Mouse (Mus musculus) forebrain, postnatal 0 days (tissue): Measurements from ENCODE around the gene Ccdc124. TPM values are rescaled to one million over a fixed set of nuclear protein-coding genes. Genes with fewer than 3 reads are reported as not detected.
"Not testable (repeated sequence)": the region's sequence is repeated elsewhere in the genome, so short reads cannot be mapped to it uniquely, and the experiment has no call there.

Source experiments
- ATAC-seq: fragments of 200-750 bp; cut with Nextera tagmentation; 2 replicates; pipeline ENCODE4 v1.8.0; 2017; ENCODE audit warnings: mild to moderate bottlenecking, moderate library complexity
- DNase-seq: peaks from one replicate; pipeline ENCODE4 v3.0.0-alpha.2; 2015
- H3K27ac ChIP-seq: fragments of 300-500 bp; sonication (generic); 2 replicates; pipeline ENCODE4 v1.5.1; 2014; ENCODE audit warnings: low read depth, mild to moderate bottlenecking, antibody characterized with exemption, low read length, moderate library complexity, mixed read lengths
- H3K27me3 ChIP-seq: fragments of 300-500 bp; sonication (generic); 2 replicates; pipeline ENCODE4 v1.6.1; 2014; ENCODE audit warnings: mild to moderate bottlenecking, low read length, mixed read lengths; ENCODE audit not compliant: insufficient read depth
- H3K36me3 ChIP-seq: fragments of 300-500 bp; sonication (generic); 2 replicates; pipeline ENCODE4 v1.6.1; 2014; ENCODE audit warnings: mild to moderate bottlenecking, moderate library complexity; ENCODE audit not compliant: insufficient read depth
- H3K4me1 ChIP-seq: fragments of 300-500 bp; sonication (generic); 2 replicates; pipeline ENCODE4 v1.6.1; 2014; ENCODE audit warnings: antibody characterized with exemption; ENCODE audit not compliant: insufficient read depth
- H3K4me2 ChIP-seq: fragments of 300-500 bp; sonication (generic); 2 replicates; pipeline ENCODE4 v1.6.1; 2014; ENCODE audit warnings: low read depth, mild to moderate bottlenecking, moderate library complexity
- H3K4me3 ChIP-seq: fragments of 300-500 bp; sonication (generic); 2 replicates; pipeline ENCODE4 v1.5.1; 2014; ENCODE audit warnings: low read depth, low read length, mixed read lengths
- H3K9ac ChIP-seq: fragments of 300-500 bp; sonication (generic); 2 replicates; pipeline ENCODE4 v1.6.1; 2014; ENCODE audit warnings: mild to moderate bottlenecking
- H3K9me3 ChIP-seq: fragments of 300-500 bp; sonication (generic); 2 replicates; pipeline ENCODE4 v1.6.1; 2016; ENCODE audit warnings: low read length
- CTCF ChIP-seq: sonication (generic); IDR thresholded peaks from 2 replicates; pipeline ENCODE4 v1.5.1; 2016; ENCODE audit warnings: antibody characterized with exemption, control low read depth, low read depth
- WGBS: fragments of 180-500 bp; shearing (Covaris S2); extraction: QIAGEN DNeasy Blood & Tissue Kit; methylation state at CpG from one replicate; pipeline ENCODE4 v1.1.7; 2014; 5-methylcytosine and 5-hydroxymethylcytosine counted together
- polyA plus RNA-seq: library from polyadenylated mRNA; unstranded; fragments of >200 nt; fragmentation: Nextera tagmentation; extraction: Ambion mirVana; gene quantifications from 2 replicates; pipeline ENCODE4 v1.2.1, GENCODE M21; 2015
- total RNA-seq: library from RNA; depleted of rRNA; stranded (reverse); fragments of >200 nt; gene quantifications from 2 replicates; pipeline ENCODE4 v1.2.3, GENCODE M21; 2014

The Ccdc124 gene
- total and polyA plus RNA-seq, 2 experiments from 2014 or later, result 34.7 to 161 TPM

GRCm38 (mm10) chr8:70899226-70899625 lies 25.5 kb upstream of the Ccdc124 start:
- no peak overlapping the region for H3K9ac ChIP-seq
- 78% methylated on average over 2 of the region's 2 CpGs for WGBS
- DNase-seq, result no peak
- ATAC-seq, result no peak
- no peak overlapping the region for H3K4me2 ChIP-seq
- H3K9me3 ChIP-seq, result no peaks in the 10 kb centered on the region
- H3K36me3 ChIP-seq, result peaks cover 16% of the 10 kb centered on the region
- TF ChIP-seq CTCF, result no peak
- H3K27me3 ChIP-seq, result no peaks in the 10 kb centered on the region; the same call in 1 of the 2 replicates
- no peak overlapping the region for H3K4me3 ChIP-seq
- H3K27ac ChIP-seq, result no peak overlapping the region
- H3K4me1 ChIP-seq, result peaks cover 4% of the 10 kb centered on the region; the same call in 1 of the 2 replicates

DNA sequence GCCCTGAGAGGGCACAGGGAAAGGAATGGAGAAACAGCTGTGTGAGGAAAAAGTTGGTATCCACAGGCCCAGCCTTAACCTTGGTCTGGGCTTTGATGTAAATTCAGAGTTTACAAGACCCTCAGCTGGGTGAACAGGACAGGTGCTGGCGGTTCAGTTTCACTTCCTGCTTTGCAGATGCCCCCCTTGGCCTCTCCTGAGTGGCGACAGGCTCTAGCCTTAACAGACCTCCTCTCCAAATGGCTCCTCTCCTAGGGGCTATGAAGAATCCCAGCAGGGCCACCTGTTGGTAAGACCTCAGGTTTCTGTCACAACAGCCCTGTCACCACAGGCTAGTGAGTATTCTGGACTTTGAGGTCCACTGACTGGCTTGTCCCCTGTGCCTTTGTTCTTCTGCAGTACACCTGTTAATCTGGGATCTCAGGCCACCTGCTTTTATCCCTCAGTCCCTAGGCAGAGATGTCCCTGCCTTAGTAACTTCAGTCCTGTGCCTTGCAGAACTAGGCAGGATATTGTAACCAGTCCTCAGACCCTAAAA lies 25.0 kb upstream of the Ccdc124 start:
- DNase-seq, result no peak
- no peak for ATAC-seq
- H3K27me3 ChIP-seq, result no peaks in the 10 kb centered on the region; the same call in 1 of the 2 replicates
- peak overlapping the region; percentile 54 for H3K9ac ChIP-seq
- H3K36me3 ChIP-seq, result peaks cover 21% of the 10 kb centered on the region
- peak; percentile 5; the same call in 1 of the 2 replicates for TF ChIP-seq CTCF
- H3K4me2 ChIP-seq, result no peak overlapping the region
- H3K4me3 ChIP-seq, result no peak overlapping the region
- H3K27ac ChIP-seq, result no peak overlapping the region
- H3K9me3 ChIP-seq, result no peaks in the 10 kb centered on the region
- 56% methylated on average over 2 of the region's 2 CpGs for WGBS
- H3K4me1 ChIP-seq, result peaks cover 4% of the 10 kb centered on the region; the same call in 1 of the 2 replicates

GRCm38 (mm10) chr8:70897681-70898413 lies 24.1 kb upstream of the Ccdc124 start:
- H3K36me3 ChIP-seq, result peaks cover 24% of the 10 kb centered on the region
- peak; percentile 39 for ATAC-seq
- H3K4me1 ChIP-seq, result peaks cover 4% of the 10 kb centered on the region; the same call in 1 of the 2 replicates
- peak overlapping the region; percentile 76 for H3K4me2 ChIP-seq
- H3K9ac ChIP-seq, result peak overlapping the region; percentile 54
- under 1% methylated on average over 20 of the region's 20 CpGs for WGBS
- peak overlapping the region; percentile 75 for H3K27ac ChIP-seq
- peak; percentile 96 for TF ChIP-seq CTCF
- no peaks in the 10 kb centered on the region for H3K9me3 ChIP-seq
- DNase-seq, result peak; percentile 90
- peak overlapping the region; percentile 89 for H3K4me3 ChIP-seq
- peaks cover 7% of the 10 kb centered on the region for H3K27me3 ChIP-seq

DNA sequence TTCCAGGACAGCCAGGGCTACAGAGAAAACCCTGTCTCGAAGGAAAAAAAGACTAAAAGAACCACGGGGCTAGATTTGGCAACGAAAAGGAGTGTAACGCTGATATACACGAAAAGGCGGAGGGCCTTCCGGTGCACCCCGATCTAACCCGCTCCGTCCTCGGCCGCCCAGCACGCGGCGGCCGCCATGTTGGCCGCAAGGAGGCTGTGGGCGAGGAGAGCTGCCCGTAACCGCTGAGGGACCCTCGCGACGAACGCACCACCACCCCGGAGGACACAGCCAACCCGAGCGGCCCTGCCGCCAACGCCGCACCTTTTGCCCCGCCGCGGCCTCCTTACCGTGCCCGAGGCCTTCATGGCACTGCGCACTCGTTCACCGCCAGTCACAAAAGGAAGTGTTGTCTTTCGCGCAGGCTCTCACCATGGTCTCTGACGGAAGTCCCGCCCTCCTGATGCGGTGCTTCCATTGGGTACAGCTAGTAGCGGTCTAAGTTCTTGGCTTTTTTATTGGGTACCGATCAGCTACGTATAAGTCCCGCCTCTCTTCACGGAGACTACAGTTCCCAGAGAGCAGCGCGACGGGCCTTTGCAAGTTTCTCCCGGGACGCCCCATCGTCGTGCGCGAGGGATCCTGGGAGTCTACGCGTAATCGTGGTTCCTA lies 23.4 kb upstream of the Ccdc124 start, which contains the start of gene Rpl18a:
Gene Rpl18a (minus strand): TSS at position 392 of the 660 bp plus-strand sequence.
- Histone ChIP-seq H3K4me2 (peak within 1 kb of the TSS; percentile 90), H3K9me3 (no peaks in the 10 kb centered on the region), H3K27me3 (peaks cover 10% of the 10 kb centered on the region), H3K9ac (peak within 1 kb of the TSS; percentile 96), H3K36me3 (peaks cover 24% of the 10 kb centered on the region), H3K4me1 (peaks cover 4% of the 10 kb centered on the region; the same call in 1 of the 2 replicates), H3K27ac (peak within 1 kb of the TSS; percentile 80), H3K4me3 (peak within 1 kb of the TSS; percentile 89)
- peak; percentile 98 for DNase-seq
- 2% methylated on average over 59 of the region's 60 CpGs for WGBS
- ATAC-seq, result peak; percentile 98
- peak; percentile 49 for TF ChIP-seq CTCF

GRCm38 (mm10) chr8:70896316-70897020 lies 22.7 kb upstream of the Ccdc124 start:
- 5% methylated on average over 25 of the region's 25 CpGs for WGBS
- ATAC-seq (no peak), DNase-seq (peak; percentile 33)
- Histone ChIP-seq H3K36me3 (peaks cover 27% of the 10 kb centered on the region), H3K4me3 (peak overlapping the region; percentile 89), H3K9me3 (no peaks in the 10 kb centered on the region), H3K4me2 (peak overlapping the region; percentile 90), H3K9ac (peak overlapping the region; percentile 96), H3K4me1 (peaks cover 4% of the 10 kb centered on the region; the same call in 1 of the 2 replicates), H3K27ac (peak overlapping the region; percentile 80; the same call in 1 of the 2 replicates), H3K27me3 (peaks cover 17% of the 10 kb centered on the region)
- TF ChIP-seq CTCF, result no peak

DNA sequence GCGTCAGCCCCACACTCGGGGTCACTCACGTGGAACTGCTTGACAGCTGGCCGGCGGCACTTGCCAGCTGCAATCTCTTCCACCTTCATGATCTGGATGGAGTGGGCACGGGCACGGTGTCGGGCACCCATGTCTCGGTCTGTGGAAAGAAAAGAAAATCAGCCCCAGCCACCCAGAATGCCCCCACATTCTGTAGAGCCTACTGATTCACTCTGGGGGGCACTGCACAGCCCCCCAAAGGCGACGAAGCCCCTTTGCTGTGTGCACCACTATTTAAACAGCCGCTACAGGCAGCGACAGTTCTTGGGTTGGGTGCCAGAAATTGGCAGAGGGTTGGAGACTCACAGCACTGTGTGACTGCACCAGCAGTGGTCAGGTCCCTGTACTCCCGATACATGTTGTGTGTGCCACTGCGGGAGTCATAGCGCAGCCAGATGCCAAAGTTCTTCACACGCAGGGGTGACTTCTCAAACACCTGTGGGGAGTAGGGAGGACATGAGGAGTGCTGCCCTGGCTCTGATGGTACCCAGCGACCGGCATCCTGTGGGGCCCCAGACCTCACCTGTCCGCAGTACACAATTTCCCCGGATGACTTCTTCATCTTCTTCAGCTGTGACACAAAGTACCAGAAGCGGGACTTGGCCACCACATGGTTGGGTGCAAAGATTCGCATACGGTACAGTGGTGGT lies 22.0 kb upstream of the Ccdc124 start:
- WGBS, result 83% methylated on average over 23 of the region's 24 CpGs
- peaks cover 23% of the 10 kb centered on the region for H3K27me3 ChIP-seq
- not testable (repeated sequence) for H3K9ac ChIP-seq, DNase-seq, H3K9me3 ChIP-seq, ATAC-seq, H3K27ac ChIP-seq, H3K4me1 ChIP-seq
- H3K4me3 ChIP-seq, result peak overlapping the region; percentile 89; the same call in 1 of the 2 replicates
- H3K36me3 ChIP-seq, result peaks cover 27% of the 10 kb centered on the region
- H3K4me2 ChIP-seq, result peak overlapping the region; percentile 90
